Mouse (Mus musculus): ENCODE results near the gene Trip10.

The Trip10 gene

GRCm38 (mm10) chr17:57235803-57236202, 13.5 kb upstream of the Trip10 start:
- no peak for DNase-seq

DNA sequence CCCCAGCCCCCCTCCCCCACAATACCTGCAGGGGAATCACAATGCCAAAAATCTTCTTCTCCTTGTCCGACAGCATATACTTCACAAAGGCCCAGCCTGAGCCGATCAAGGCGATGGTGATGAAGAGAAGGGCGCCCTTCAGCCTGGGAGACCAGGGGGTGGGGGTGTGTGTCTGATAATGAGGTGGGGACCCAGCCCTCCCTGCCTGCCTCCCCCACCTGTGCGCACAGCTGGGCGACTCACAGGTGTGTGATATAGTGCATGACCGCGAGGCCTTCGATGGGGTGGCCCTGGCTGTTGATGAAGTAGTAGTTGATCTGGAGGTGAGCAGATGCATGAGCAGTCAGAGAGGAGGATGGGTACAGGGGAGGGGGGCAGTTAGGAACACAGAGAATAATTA, 12.1 kb upstream of the Trip10 start:
- DNase-seq, result no peak

DNA sequence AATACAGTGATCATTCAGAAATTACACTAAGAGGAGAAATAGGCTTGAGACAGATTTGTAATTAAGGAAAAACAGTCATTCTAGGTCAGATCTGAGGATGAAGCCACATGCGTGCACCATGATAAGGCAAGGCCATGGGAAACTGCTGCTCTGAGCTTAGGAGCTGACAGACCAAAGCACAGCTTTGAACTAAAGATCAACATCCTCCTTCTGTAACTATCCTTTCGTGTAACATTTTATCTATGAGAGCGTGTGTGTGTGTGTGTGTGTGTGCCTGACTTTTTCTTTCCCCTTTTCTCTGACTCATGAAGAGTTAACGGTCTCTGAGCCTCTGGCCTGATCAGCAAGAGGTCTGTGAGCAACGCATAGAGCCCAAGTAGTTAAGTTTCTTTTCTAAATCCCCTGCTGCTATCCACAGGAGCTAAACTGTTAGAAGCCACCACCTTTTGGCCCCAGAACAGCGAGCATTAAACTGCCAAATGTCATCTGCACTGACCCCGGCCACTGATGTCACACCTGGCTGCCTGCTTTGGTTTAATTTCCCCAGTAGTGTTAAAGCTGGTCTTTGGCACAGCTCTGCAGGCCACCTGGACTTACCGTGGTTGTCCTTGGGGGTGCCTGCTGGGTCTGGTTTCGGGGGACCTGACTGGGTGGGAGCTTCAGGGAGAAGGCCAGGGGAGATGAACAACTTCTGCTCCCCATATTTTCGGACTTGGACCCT, 5.4 kb upstream of the Trip10 start:
- DNase-seq, result no peak

GRCm38 (mm10) chr17:57245311-57245929, 3.8 kb upstream of the Trip10 start:
- DNase-seq, result no peak

DNA sequence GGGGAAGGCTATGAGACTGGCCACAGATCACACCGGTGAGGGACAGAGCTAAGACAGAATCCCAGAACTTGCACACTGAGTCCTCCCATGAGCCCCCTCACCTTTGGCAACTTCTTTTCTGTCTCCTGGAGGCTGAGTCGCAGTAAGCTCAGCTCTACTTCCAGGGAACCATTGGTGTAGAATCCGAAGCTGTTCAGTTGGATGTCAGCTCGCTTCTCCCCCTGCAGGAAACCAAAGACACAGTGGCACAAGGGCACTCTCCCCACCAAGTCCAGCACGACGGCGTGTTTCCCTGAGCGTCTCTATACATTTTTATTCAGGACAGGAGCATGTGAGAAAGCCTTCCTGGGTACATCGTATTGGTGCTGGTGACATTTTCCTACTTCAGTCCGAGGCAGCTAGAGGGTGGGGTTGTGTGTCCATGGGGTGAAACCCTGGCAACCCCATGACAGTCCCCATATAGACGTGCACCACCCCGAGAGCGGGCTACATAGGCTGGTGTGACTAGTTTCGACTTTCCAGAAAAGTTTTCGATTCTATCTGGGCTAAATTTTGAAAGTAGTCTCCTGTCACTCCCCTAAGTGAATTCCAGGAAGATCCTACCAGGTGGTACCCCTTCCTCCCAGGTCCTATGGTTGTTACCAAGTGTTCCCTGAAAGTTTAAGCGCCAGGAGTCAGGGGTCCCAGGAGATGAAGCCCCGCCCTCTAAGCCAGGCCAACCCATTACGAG, 2.4 kb upstream of the Trip10 start:
- DNase-seq, result peak in 1 of 2 experiments; percentile 38

- DNase-seq, result peak; percentile 91 to 94
Measured at GRCm38 (mm10) chr17:57247393-57248200, 1.7 kb upstream of the Trip10 start.

DNA sequence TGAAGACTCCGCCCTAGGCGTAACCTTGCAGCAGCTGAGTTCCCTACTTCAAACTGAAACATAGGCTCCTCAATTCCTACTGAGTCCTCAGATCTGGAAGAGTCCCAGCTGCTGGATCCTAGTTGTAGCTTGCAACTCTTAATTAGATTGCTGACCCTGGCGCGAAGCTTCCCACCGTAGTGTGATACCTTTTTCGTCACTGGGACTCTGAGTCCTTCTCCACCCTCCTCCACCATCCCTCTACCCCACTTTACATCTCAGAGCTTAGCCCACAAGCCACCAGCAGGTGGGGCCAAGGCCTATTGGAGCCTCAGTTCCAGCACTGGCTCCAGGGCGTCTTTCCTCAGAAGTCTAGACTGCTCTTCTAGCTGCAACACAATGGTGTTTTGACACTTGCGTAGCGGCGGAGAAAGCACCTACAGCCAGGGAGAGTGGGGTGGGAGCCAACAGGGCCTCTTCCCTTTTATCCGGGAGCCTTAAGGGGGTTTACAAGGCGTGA, 1.0 kb upstream of the Trip10 start, which contains the start of gene Gpr108:
Gpr108 (minus strand) TSS at position 246 of the 499 bp plus-strand sequence.
- peak; percentile 90 to 93 for DNase-seq

- peak in 1 of 2 experiments; percentile 37 for DNase-seq
Measured at GRCm38 (mm10) chr17:57248771-57249170, 484 bp upstream of the Trip10 start.

DNA sequence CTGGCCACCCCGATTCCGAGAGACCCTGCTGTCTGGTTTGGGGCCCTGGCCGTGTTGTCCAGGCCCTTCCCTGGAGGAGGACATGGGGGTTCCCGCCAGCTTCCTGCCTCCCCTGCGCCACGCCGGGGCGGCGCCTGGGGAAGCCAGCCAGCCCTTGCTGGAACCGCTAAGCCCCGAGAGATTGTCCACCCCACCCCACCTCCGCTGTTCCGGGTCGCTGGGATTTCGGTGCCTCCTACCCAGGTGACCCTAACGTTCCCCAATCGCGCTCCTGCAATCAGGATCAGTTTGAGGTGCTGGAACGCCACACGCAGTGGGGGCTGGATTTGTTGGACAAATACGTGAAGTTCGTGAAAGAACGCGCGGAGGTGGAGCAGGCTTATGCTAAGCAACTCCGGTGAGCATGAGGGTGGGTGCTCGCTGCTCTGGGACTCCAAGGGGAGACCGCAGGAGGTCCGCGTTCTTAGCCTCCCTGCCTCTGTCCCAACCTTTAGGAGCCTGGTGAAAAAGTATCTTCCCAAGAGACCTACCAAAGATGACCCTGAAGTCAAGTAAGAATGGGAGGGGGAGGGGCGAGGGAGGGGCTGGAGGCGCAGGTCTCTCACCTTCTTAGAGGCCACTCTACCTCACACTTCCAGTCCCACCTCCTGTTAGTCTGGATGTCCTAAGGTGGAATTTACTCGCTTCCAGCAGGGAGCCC, 1.4 kb downstream of the Trip10 start:
- DNase-seq, result peak in 1 of 2 experiments; percentile 46

- no peak for DNase-seq
Measured at GRCm38 (mm10) chr17:57251431-57251830, 2.2 kb downstream of the Trip10 start.

DNA sequence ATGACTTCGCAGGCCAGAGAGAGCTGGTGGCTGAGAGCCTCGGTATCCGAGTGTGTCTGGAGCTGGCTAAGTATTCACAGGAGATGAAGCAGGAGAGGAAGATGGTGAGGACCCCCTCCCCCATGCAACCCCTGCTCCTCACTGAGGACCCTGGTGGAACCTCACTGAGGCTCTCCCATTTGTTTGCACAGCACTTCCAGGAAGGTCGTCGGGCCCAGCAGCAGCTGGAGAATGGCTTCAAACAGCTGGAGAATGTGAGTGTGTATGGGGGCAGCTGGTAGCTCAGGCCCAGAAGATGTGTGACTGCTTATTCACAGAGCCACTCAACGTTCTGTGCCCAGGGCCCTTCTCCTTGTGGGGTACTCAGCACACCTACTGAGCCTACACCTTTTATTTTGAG, 4.1 kb downstream of the Trip10 start:
- DNase-seq, result no peak

DNA sequence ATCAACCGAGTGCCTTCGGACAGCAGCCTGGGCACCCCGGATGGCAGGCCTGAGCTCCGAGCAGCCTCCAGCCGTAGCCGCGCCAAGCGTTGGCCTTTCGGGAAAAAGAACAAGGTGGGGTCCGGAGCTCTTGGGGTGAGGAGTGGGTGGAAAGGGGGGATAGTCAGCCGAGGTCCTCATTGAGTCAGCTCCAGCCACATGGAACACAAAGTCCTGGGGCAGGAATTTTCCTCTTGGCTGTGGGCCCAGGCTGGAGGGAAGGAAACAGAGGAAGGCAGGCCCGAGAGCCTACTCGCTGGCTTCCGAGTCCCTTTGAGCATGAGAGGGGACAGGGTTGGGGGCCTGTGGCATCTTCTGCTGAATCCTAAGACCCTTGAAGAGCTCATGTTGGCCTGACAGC, 6.1 kb downstream of the Trip10 start:
- DNase-seq, result no peak

DNA sequence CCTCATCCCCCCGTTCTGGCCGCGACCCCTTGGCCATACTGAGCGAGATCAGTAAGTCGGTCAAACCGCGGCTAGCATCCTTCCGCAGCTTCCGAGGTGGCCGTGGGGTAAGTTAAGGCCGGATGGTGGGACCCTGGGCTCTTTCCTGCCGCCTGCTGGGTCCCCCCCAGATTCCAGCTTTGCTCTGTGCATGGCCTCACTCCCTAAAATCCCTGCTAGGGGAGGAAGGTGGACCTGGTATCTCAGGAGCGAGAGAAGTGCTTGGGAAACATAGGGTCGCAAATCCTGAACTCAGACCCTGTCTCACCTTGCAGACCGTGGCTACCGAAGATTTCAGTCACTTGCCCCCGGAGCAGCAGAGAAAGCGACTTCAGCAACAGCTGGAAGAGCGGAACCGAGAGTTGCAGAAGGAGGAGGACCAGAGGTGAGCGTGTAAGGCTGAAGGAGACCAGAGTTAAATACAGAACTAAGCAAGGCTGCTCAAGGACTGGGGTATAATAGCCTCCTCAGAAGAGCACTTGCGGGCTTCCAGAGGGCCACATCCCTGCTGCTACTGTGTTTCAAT, 7.7 kb downstream of the Trip10 start:
- no peak for DNase-seq

DNA sequence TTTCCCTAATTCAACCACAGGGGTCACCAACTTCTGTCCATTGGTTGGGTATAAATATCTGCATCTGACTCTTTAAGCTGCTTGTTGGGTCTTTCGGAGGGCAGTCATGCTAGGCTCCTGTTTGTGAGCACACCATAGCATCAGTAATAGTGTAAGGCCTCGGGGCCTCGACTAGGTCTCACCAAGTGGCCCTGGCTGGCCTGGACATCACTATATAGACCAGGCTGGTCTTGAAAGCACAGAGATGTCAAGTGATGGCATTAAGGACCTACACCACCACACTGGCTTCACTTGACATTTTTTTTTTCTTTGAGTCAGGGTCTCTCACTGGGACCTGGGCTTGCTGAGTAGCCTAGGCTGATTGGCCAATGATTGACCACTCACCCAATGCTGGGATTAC, 8.9 kb downstream of the Trip10 start:
- no peak for DNase-seq

GRCm38 (mm10) chr17:57259742-57260141, 10.5 kb downstream of the Trip10 start:
- no peak for DNase-seq

DNA sequence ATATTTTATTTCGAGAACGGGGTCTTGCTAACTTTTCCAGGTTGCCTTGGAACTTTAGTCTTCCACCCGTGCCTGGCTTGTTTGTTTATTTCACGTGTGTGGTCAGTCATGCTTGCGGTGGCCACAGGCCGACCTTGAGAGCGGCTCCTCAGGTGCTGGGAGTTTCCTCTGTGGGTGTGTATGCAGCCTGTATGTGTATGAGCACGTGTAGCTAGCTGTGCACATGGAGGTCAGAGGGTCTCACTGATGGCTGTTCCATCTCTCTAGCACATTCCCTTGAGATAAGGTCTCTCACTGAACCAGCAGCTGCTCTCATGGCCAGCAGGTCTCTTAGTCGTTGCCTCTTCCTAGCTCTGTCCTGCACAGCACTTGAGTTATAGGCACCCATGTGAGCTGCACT, 11.1 kb downstream of the Trip10 start:
- no peak for DNase-seq

- DNase-seq, result no peak
Measured at GRCm38 (mm10) chr17:57261286-57261685, 12.0 kb downstream of the Trip10 start.

GRCm38 (mm10) chr17:57261796-57262195, 12.5 kb downstream of the Trip10 start:
- DNase-seq, result no peak

DNA sequence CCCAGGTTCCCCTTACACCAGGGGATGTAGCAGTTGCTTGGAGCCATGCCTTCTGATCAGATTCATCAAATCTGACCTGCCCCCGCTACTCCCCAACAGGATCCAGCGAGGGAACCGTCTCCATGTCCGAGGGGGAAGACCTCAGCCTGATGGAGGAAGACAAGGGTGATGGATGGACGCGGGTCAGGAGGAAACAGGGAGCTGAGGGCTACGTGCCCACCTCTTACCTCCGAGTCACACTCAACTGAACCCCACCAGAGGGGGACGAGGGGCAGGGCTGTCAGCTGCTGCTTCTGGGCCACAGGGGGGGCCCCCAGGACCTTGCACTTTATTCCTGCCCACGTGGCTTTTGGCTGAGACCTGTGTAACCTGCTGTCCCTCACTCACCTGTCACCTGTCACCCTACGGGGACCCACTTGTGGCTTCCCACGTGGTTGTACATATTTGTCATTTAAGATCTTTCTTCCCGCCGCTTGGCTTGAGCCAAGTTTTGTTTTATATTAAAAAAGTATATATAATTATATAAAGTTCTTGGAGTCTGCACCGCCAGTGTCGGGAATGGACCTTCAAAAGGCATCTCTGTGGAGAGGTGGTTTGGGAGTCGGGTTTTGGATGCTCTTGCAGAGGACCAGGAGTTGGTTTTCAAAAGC, 13.8 kb downstream of the Trip10 start:
- DNase-seq, result no peak

- no peak for DNase-seq
Measured at GRCm38 (mm10) chr17:57264164-57264563, 14.9 kb downstream of the Trip10 start.

Data from cerebellum, postnatal 10 days (tissue).